Mouse (Mus musculus) forebrain, embryonic 16.5 days (tissue): ENCODE measurements at regions not wholly inside any gene's neighbourhood (a gene's known extent, or its start where the extent isn't known, plus 50 kb on each side); places are given as distances from the start of the nearest gene placed in this dataset.

Source experiments
- ATAC-seq: fragments of 200-750 bp; cut with Nextera tagmentation; 2 replicates; pipeline ENCODE4 v1.8.0; 2017; ENCODE audit warnings: mild to moderate bottlenecking, moderate library complexity
- H3K27ac ChIP-seq: fragments of 300-500 bp; sonication (generic); 2 replicates; pipeline ENCODE4 v1.5.1; 2014; ENCODE audit warnings: low read length, control low read depth
- H3K27me3 ChIP-seq: fragments of 300-500 bp; sonication (generic); replicated peaks from 2 replicates; pipeline ENCODE4 v1.6.1; 2014; ENCODE audit warnings: low read length; ENCODE audit not compliant: control insufficient read depth, insufficient read depth
- H3K36me3 ChIP-seq: fragments of 300-500 bp; sonication (generic); 2 replicates; pipeline ENCODE4 v1.6.1; 2014; ENCODE audit not compliant: control insufficient read depth, insufficient read depth
- H3K4me1 ChIP-seq: fragments of 300-500 bp; sonication (generic); replicated peaks from 2 replicates; pipeline ENCODE4 v1.6.1; 2014; ENCODE audit warnings: low read length; ENCODE audit not compliant: control insufficient read depth, insufficient read depth
- H3K4me2 ChIP-seq: fragments of 300-500 bp; sonication (generic); 2 replicates; pipeline ENCODE4 v1.6.1; 2014; ENCODE audit warnings: mild to moderate bottlenecking, low read length, control low read depth
- H3K4me3 ChIP-seq: fragments of 300-500 bp; sonication (generic); replicated peaks from 2 replicates; pipeline ENCODE4 v1.5.1; 2014; ENCODE audit warnings: mild to moderate bottlenecking, low read length, control low read depth
- H3K9ac ChIP-seq: fragments of 300-500 bp; sonication (generic); replicated peaks from 2 replicates; pipeline ENCODE4 v1.6.1; 2014; ENCODE audit warnings: low read depth, low read length, control low read depth
- H3K9me3 ChIP-seq: fragments of 300-500 bp; sonication (generic); 2 replicates; pipeline ENCODE4 v1.6.1; 2016; ENCODE audit warnings: low read length; ENCODE audit not compliant: control insufficient read depth
- WGBS: fragments of 180-500 bp; shearing (Covaris S2); extraction: QIAGEN DNeasy Blood & Tissue Kit; methylation state at CpG from one replicate; pipeline ENCODE4 v1.1.7; 2014; 5-methylcytosine and 5-hydroxymethylcytosine counted together

DNA sequence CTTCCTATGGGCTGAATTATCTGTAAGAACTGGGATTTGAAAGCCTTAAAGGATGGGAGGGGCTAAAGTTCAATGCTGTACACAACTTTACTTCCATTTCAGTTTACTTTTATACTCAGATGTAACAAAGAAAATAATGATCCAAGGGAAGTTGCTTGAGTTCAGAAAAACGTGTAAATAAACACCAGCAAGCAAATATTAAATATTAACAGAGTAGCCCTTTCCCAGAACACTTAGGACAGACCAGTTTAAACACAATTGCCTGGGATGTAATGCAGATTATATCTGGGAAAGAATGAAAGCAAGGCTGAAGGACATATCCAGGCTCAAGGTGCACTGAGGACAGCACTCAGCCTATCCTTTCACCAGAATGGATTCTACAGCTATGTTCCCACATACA is 75.3 kb upstream of the Kynu start:
- H3K4me2 ChIP-seq: no peak overlapping the region
- H3K4me1 ChIP-seq: no peaks in the 10 kb centered on the region
- no peaks in the 10 kb centered on the region for H3K9me3 ChIP-seq
- no peak overlapping the region for H3K9ac ChIP-seq
- WGBS: 47% methylated on average over 1 of the region's 1 CpGs
- no peak overlapping the region for H3K4me3 ChIP-seq
- no peak for ATAC-seq
- H3K27ac ChIP-seq: no peak overlapping the region
- no peaks in the 10 kb centered on the region for H3K36me3 ChIP-seq
- H3K27me3 ChIP-seq: no peaks in the 10 kb centered on the region
